Mouse (Mus musculus) limb, embryonic 11.5 days (tissue): ENCODE measurements around the gene Helz2. TPM values are rescaled to one million over a fixed set of nuclear protein-coding genes. Genes with fewer than 3 reads are reported as not detected.
"Not testable (repeated sequence)": the region's sequence is repeated elsewhere in the genome, so short reads cannot be mapped to it uniquely, and the experiment has no call there.

Experiments
- ATAC-seq: fragments of 200-750 bp; cut with Nextera tagmentation; 2 replicates; pipeline ENCODE4 v1.8.0; 2017; ENCODE audit warnings: low read depth; ENCODE audit not compliant: insufficient number of reproducible peaks, low FRiP score, low TSS enrichment
- DNase-seq: peaks from one replicate; pipeline ENCODE4 v3.0.0-alpha.2; 2015; ENCODE audit warnings: low spot score
- H3K27ac ChIP-seq: fragments of 300-500 bp; sonication (generic); replicated peaks from 2 replicates; pipeline ENCODE4 v1.5.1; 2014; ENCODE audit warnings: low read depth, mild to moderate bottlenecking, low read length
- H3K27me3 ChIP-seq: fragments of 300-500 bp; sonication (generic); 2 replicates; pipeline ENCODE4 v1.6.1; 2014; ENCODE audit warnings: mild to moderate bottlenecking, low read length, mixed read lengths; ENCODE audit not compliant: control insufficient read depth, insufficient read depth
- H3K36me3 ChIP-seq: fragments of 300-500 bp; sonication (generic); 2 replicates; pipeline ENCODE4 v1.6.1; 2014; ENCODE audit warnings: mild to moderate bottlenecking, low read length, moderate library complexity, mixed read lengths; ENCODE audit not compliant: control insufficient read depth, insufficient read depth
- H3K4me1 ChIP-seq: fragments of 300-500 bp; sonication (generic); 2 replicates; pipeline ENCODE4 v1.6.1; 2014; ENCODE audit warnings: low read length, mixed read lengths; ENCODE audit not compliant: control insufficient read depth, insufficient read depth
- H3K4me2 ChIP-seq: fragments of 300-500 bp; sonication (generic); 2 replicates; pipeline ENCODE4 v1.6.1; 2014; ENCODE audit warnings: low read depth, mild to moderate bottlenecking, moderate library complexity; ENCODE audit not compliant: severe bottlenecking
- H3K4me3 ChIP-seq: fragments of 300-500 bp; sonication (generic); 2 replicates; pipeline ENCODE4 v1.5.1; 2014; ENCODE audit warnings: low read depth, low read length
- H3K9ac ChIP-seq: fragments of 300-500 bp; sonication (generic); 2 replicates; pipeline ENCODE4 v1.6.1; 2014; ENCODE audit warnings: mild to moderate bottlenecking, low read length
- H3K9me3 ChIP-seq: fragments of 300-500 bp; sonication (generic); 2 replicates; pipeline ENCODE4 v1.6.1; 2016; ENCODE audit warnings: low read length; ENCODE audit not compliant: control insufficient read depth
- WGBS: fragments of 180-500 bp; shearing (Covaris S2); extraction: QIAGEN DNeasy Blood & Tissue Kit; methylation state at CpG from one replicate; pipeline ENCODE4 v1.1.7; 2014; 5-methylcytosine and 5-hydroxymethylcytosine counted together
- polyA plus RNA-seq: library from polyadenylated mRNA; unstranded; fragments of >200 nt; fragmentation: Nextera tagmentation; extraction: Ambion mirVana; gene quantifications from 2 replicates; pipeline ENCODE4 v1.2.1, GENCODE M21; 2014

The Helz2 gene
- polyA plus RNA-seq, result 0.99 and 1.2 TPM in 2 replicates

GRCm38 (mm10) chr2:181241602-181242313 is at the start of gene Helz2:
Gene Helz2 (minus strand): TSS chr2:181242027.
- no peak within 1 kb of the TSS for H3K27ac ChIP-seq

DNA sequence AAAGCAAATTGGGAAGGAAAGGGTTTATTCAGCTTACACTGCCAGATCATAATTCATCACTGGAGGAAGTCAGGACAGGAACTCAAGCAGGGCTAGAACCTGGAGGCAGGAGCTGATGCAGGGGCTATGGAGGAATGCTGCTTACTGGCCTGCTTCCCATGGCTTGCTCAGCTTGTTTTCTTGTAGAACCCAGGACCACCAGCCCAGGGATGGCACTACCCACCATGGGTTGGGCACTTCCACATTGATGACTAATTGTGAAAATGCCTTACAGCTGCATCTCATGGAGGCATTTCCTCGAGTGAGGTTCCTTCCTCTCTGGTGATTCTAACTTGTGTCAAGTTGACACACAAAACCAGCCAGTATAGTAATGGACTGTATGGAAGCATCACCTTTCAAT is 49.1 kb upstream of the Helz2 start:
- no peak overlapping the region for H3K4me2 ChIP-seq
- 80% methylated on average over 1 of the region's 1 CpGs for WGBS
- no peak for ATAC-seq

More at GRCm38 (mm10) chr2:181241602-181242313, at the start of gene Helz2:
- peak within 1 kb of the TSS; percentile 38 for H3K4me3 ChIP-seq
- DNase-seq (peak; percentile 40), ATAC-seq (0 out of 2 replicates have a peak, but pooled peaks have one; percentile 33)
- H3K27me3 ChIP-seq, result no peaks in the 10 kb centered on the region
- H3K4me2 ChIP-seq, result peak within 1 kb of the TSS; percentile 65
- peak within 1 kb of the TSS; percentile 60 for H3K9ac ChIP-seq
- 9% methylated on average over 16 of the region's 16 CpGs for WGBS
- no peaks in the 10 kb centered on the region for H3K9me3 ChIP-seq
- H3K36me3 ChIP-seq, result no peaks in the 10 kb centered on the region
- H3K4me1 ChIP-seq, result 0 out of 2 replicates have a peak, but pooled peaks cover 3% of the 10 kb centered on the region

GRCm38 (mm10) chr2:181288691-181289090 is 46.9 kb upstream of the Helz2 start:
- Histone ChIP-seq H3K9ac (no peak overlapping the region), H3K36me3 (no peaks in the 10 kb centered on the region), H3K4me2 (peak overlapping the region; percentile 46), H3K4me1 (peaks cover 3% of the 10 kb centered on the region; the same call in 1 of the 2 replicates), H3K27ac (no peak overlapping the region), H3K9me3 (no peaks in the 10 kb centered on the region), H3K4me3 (peak overlapping the region; percentile 63; the same call in 1 of the 2 replicates), H3K27me3 (no peaks in the 10 kb centered on the region)
- 79% methylated on average over 3 of the region's 3 CpGs for whole genome bisulfite sequencing
- DNase-seq (no peak), ATAC-seq (no peak)

More for the DNA sequence above, 49.1 kb upstream of the Helz2 start:
- no peaks in the 10 kb centered on the region for H3K9me3 ChIP-seq
- H3K4me3 ChIP-seq, result no peak overlapping the region
- H3K27ac ChIP-seq, result no peak overlapping the region
- no peak overlapping the region for H3K9ac ChIP-seq
- peaks cover 3% of the 10 kb centered on the region; the same call in 1 of the 2 replicates for H3K4me1 ChIP-seq
- no peak for DNase-seq
- no peaks in the 10 kb centered on the region for H3K27me3 ChIP-seq
- H3K36me3 ChIP-seq, result peaks cover 2% of the 10 kb centered on the region; the same call in 1 of the 2 replicates

GRCm38 (mm10) chr2:181287958-181288350 is 46.1 kb upstream of the Helz2 start, which contains the start of gene Gmeb2:
Gene Gmeb2 (minus strand): TSS chr2:181288035.
- not testable (repeated sequence) for H3K36me3 ChIP-seq, H3K4me1 ChIP-seq, H3K27me3 ChIP-seq, H3K9me3 ChIP-seq
- Histone ChIP-seq H3K27ac (peak within 1 kb of the TSS; percentile 94), H3K9ac (peak within 1 kb of the TSS; percentile 90), H3K4me3 (peak within 1 kb of the TSS; percentile 63), H3K4me2 (peak within 1 kb of the TSS; percentile 70)
- WGBS, result under 1% methylated on average over 24 of the region's 38 CpGs
- ATAC-seq (peak; percentile 95), DNase-seq (peak; percentile 93)

- peak overlapping the region; percentile 94 for H3K27ac ChIP-seq
- H3K27me3 ChIP-seq, result no peaks in the 10 kb centered on the region
- peak overlapping the region; percentile 63 for H3K4me3 ChIP-seq
- H3K9ac ChIP-seq, result peak overlapping the region; percentile 90
- H3K4me1 ChIP-seq, result peaks cover 3% of the 10 kb centered on the region; the same call in 1 of the 2 replicates
- ATAC-seq, result peak; percentile 82
- H3K4me2 ChIP-seq, result peak overlapping the region; percentile 70
- 2% methylated on average over 25 of the region's 71 CpGs for WGBS
- H3K36me3 ChIP-seq, result no peaks in the 10 kb centered on the region
- no peaks in the 10 kb centered on the region for H3K9me3 ChIP-seq
- DNase-seq, result peak; percentile 88
Measured at GRCm38 (mm10) chr2:181287338-181287957, 45.6 kb upstream of the Helz2 start.

DNA sequence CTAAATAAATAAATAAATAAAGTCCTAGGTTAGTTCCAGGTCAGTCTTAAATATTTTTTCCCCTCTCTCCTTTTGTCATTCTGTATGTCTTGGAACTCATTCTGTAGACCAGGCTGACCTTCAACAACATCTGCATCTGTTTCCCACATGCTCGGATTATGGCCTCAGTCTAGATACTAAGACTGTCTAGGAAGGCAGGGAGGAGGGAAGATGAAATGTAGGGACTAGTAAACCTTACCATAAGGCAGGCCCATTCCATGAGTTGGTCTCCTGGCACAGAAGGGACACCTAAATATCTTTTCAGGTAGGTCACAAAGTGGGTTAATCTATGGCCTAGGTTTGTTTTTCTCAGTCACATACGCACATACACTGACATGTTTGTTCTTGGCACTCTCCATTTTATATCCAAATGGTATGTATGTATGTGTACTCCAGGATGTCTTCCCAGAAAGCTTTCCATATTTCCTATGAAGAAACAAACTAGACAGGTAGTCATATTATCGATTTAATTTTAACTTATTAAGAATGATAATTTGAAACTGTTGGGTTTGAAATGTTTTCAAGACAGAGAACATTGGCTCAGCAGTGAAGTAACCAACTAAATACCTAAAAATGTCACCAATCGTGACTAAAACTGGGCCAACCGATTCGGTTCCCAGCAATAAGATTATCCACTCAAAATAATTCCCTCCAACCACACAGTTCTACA is 45.0 kb upstream of the Helz2 start:
- Histone ChIP-seq H3K9me3 (no peaks in the 10 kb centered on the region), H3K4me3 (peak overlapping the region; percentile 63), H3K27me3 (no peaks in the 10 kb centered on the region), H3K36me3 (no peaks in the 10 kb centered on the region), H3K27ac (peak overlapping the region; percentile 94), H3K4me2 (peak overlapping the region; percentile 70), H3K4me1 (peaks cover 3% of the 10 kb centered on the region; the same call in 1 of the 2 replicates), H3K9ac (peak overlapping the region; percentile 90)
- DNase-seq, result no peak
- no peak for ATAC-seq
- WGBS, result 58% methylated on average over 6 of the region's 6 CpGs

- H3K36me3 ChIP-seq, result peaks cover 4% of the 10 kb centered on the region
- 93% methylated on average over 1 of the region's 1 CpGs for WGBS
- no peak for ATAC-seq
- H3K4me1 ChIP-seq, result no peaks in the 10 kb centered on the region
- no peak overlapping the region for H3K4me3 ChIP-seq
- H3K4me2 ChIP-seq, result no peak overlapping the region
- no peak overlapping the region for H3K9ac ChIP-seq
- H3K27ac ChIP-seq, result no peak overlapping the region
- no peak for DNase-seq
- H3K9me3 ChIP-seq, result no peaks in the 10 kb centered on the region
- H3K27me3 ChIP-seq, result no peaks in the 10 kb centered on the region
Measured at GRCm38 (mm10) chr2:181279968-181280367, 38.1 kb upstream of the Helz2 start.

DNA sequence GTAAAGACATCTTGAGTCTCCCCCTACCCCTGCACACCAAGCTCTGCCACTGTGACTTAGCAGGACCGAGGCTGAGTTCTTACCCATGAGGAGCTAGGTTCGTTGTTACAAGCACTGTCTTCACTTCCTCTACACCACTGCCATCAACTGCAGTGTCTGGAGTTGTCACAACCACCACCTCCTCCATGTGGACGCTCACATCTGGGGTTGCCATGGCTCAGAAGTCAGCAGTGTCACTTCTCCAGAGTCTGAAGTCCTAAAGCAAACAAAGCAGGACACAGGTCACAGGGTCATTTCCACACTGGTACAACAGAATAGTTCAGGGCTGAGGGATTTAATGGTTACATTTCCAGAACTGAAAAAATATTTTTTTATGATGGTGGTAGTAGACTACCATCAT is 36.0 kb upstream of the Helz2 start:
- no peak overlapping the region for H3K27ac ChIP-seq
- H3K9me3 ChIP-seq, result no peaks in the 10 kb centered on the region
- no peak for ATAC-seq
- no peaks in the 10 kb centered on the region for H3K27me3 ChIP-seq
- WGBS, result 86% methylated on average over 3 of the region's 3 CpGs
- H3K9ac ChIP-seq, result no peak overlapping the region
- no peak overlapping the region for H3K4me2 ChIP-seq
- H3K4me3 ChIP-seq, result no peak overlapping the region
- no peak for DNase-seq
- H3K36me3 ChIP-seq, result peaks cover 6% of the 10 kb centered on the region
- H3K4me1 ChIP-seq, result no peaks in the 10 kb centered on the region
